Mouse (Mus musculus): Measurements from ENCODE around the gene Pwwp2a. TPM values are rescaled to one million over a fixed set of nuclear protein-coding genes. Genes with fewer than 3 reads are reported as not detected.

The Pwwp2a gene
- total RNA-seq (2014; fragmentation: Nextera tagmentation) = 55.1 TPM in 2 replicates
- total RNA-seq (2017) = 29.4 and 36.7 TPM in 2 replicates

- peak; percentile 99 for ATAC-seq (replicated peaks; ENCODE audit: low FRiP score, low TSS enrichment, poor library complexity, severe bottlenecking)
Measured at GRCm38 (mm10) chr11:43681472-43682414, at the start of gene Pwwp2a. Gene Pwwp2a (plus strand): TSS chr11:43681998.

- ATAC-seq (replicated peaks; ENCODE audit: low FRiP score, low TSS enrichment, poor library complexity, severe bottlenecking) = peak; percentile 45; the same call in 1 of the 2 replicates
Measured at GRCm38 (mm10) chr11:43632566-43632965, 49.2 kb upstream of the Pwwp2a start.

DNA sequence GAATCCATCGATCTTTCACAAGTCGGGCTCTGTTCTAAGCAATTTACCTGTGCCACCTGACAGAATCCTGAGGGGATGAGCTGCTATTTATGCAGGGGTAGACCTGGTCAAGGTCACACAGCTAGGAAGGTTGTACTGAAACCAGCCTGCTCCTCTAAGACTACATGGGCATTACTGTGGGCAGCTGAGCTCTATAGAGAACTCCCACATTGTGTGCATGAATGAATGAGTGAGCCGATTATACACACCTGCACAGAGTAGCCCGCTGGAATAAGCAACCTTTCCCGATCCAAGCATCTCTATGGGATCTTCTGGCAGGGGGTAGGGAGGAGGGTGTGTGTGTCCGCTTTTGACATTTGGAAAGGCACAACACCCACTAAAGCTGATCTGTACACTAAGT, 48.6 kb upstream of the Pwwp2a start:
- ATAC-seq (replicated peaks; ENCODE audit: low FRiP score, low TSS enrichment, poor library complexity, severe bottlenecking) = no peak

- 0 out of 2 replicates have a peak, but pooled peaks have one; percentile 40 for ATAC-seq (replicated peaks; ENCODE audit: low FRiP score, low TSS enrichment, poor library complexity, severe bottlenecking)
Measured at GRCm38 (mm10) chr11:43633658-43634401, 48.0 kb upstream of the Pwwp2a start.

DNA sequence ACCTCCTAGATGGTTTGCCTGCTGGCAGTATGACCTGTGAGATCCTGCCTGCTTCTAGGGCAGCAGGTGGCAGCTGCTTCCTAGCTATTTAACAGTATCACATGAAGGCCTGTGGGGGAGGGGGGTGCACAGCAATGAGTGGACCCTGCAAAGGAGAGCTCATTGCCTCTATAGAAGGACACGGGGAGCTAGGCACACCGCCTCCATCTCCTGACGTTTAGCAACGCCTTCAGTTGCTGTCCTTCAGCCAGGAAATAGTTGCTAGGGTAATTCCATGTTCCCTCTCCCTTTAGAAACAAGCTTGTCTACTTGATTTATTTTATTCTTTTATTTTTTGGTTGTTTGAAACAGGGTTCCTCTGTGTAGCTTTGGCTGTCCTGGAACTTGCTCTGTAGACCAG, 45.0 kb upstream of the Pwwp2a start:
- no peak for ATAC-seq (replicated peaks; ENCODE audit: low FRiP score, low TSS enrichment, poor library complexity, severe bottlenecking)

- no peak for ATAC-seq (replicated peaks; ENCODE audit: low FRiP score, low TSS enrichment, poor library complexity, severe bottlenecking)
Measured at GRCm38 (mm10) chr11:43638486-43638885, 43.3 kb upstream of the Pwwp2a start.

GRCm38 (mm10) chr11:43643180-43643591, 38.6 kb upstream of the Pwwp2a start:
- ATAC-seq (replicated peaks; ENCODE audit: low FRiP score, low TSS enrichment, poor library complexity, severe bottlenecking) = peak; percentile 87

DNA sequence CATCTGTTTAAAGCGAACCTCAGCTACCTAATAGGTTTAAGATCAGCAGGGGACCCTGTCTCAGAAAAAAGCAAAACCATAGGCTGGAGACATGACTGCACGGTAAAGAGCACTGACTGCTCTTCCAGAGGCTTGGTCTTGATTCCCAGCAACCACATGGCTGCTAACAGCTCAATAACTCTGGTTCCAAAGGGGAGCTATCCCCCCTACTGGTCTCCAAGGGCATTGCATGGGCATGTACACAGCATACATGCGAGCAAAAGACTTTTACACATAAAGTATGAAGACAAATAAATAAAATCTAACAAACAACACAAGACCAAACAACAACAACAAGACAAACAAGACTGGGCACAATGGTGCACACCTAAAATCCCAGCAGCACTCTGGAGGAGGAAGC, 36.5 kb upstream of the Pwwp2a start:
- ATAC-seq (replicated peaks; ENCODE audit: low FRiP score, low TSS enrichment, poor library complexity, severe bottlenecking) = 0 out of 2 replicates have a peak, but pooled peaks have one; percentile 45

GRCm38 (mm10) chr11:43653051-43653475, 28.7 kb upstream of the Pwwp2a start:
- peak; percentile 95 for ATAC-seq (replicated peaks; ENCODE audit: low FRiP score, low TSS enrichment, poor library complexity, severe bottlenecking)

GRCm38 (mm10) chr11:43656464-43656863, 25.3 kb upstream of the Pwwp2a start:
- ATAC-seq (replicated peaks; ENCODE audit: low FRiP score, low TSS enrichment, poor library complexity, severe bottlenecking) = no peak

GRCm38 (mm10) chr11:43658010-43658409, 23.8 kb upstream of the Pwwp2a start:
- ATAC-seq (replicated peaks; ENCODE audit: low FRiP score, low TSS enrichment, poor library complexity, severe bottlenecking) = no peak

DNA sequence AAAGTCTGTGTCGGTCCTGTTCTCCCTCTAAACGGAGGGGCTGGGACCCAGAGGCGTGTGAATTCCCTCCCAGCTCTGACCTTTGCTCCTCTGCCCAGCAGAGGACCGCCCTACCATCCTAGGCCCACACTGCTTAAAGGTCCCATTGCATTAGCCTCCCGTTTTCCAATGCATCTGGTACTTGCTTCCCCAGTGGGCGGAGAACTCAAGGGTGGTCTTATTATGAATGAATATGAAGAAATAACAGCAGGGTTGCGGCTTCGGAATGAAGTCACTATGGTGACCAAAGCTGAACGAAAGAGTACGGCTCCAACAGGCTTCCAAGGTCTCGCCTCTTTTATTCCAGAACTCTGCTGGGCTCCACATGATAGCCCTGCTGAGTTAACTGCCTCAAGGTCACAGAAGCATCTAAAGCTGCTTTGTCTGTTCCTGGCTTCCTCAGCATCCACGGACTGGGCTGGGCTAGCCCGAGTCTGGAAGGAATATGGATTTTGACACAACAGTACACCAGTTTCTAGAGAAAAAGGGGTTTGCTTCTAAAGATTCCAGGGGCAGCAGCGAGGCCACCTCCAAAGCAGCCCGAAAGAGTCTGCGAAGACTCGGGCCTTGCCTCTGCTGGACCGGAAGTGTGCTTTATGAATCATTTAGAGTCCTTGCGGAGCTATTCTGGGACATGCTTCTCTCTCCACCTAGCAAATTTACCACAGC, 14.6 kb upstream of the Pwwp2a start:
- ATAC-seq (replicated peaks; ENCODE audit: low FRiP score, low TSS enrichment, poor library complexity, severe bottlenecking) = no peak

GRCm38 (mm10) chr11:43682415-43683217, 818 bp downstream of the Pwwp2a start:
- ATAC-seq (replicated peaks; ENCODE audit: low FRiP score, low TSS enrichment, poor library complexity, severe bottlenecking) = peak; percentile 16; the same call in 1 of the 2 replicates

DNA sequence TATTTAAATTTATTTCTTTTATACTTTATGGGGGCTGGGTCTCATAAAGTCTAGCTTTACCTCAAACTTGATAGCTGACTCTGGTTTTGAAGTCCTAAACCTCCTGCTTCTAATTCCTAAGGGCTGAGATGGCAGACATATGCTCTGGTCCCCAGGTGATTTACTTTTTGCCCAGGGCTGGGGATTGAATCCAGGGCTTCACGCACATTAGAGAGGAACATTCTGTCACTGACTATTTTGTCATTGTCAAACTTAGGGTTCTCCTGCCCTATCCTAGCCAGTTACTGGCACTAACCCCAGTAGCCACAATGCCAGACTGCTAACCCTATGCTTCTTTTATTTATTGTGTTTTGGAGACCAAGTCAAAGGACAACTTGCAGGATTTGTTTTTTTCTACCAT, 7.1 kb downstream of the Pwwp2a start:
- no peak for ATAC-seq (replicated peaks; ENCODE audit: low FRiP score, low TSS enrichment, poor library complexity, severe bottlenecking)

- no peak for ATAC-seq (replicated peaks; ENCODE audit: low FRiP score, low TSS enrichment, poor library complexity, severe bottlenecking)
Measured at GRCm38 (mm10) chr11:43696623-43697022, 14.8 kb downstream of the Pwwp2a start.

DNA sequence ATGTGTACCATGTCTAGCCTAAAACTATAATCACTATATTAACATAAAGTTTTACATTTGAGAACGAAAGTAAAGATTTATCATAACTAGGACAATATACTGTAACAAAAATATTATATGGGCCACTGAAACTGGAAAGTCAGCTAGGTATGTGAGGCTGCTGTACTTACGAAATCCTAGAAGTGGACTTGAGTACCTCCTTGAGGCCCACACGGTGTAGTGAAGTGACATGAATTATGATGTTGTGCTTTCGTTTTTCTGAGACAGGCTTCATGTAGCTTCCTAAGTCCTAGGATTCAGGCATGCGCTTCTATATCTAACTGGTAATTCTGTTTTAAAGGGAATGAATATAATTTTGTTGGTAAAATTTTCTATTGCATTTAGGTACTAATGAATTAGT, 16.8 kb downstream of the Pwwp2a start:
- no peak for ATAC-seq (replicated peaks; ENCODE audit: low FRiP score, low TSS enrichment, poor library complexity, severe bottlenecking)

GRCm38 (mm10) chr11:43700291-43700690, 18.5 kb downstream of the Pwwp2a start:
- no peak for ATAC-seq (replicated peaks; ENCODE audit: low FRiP score, low TSS enrichment, poor library complexity, severe bottlenecking)

GRCm38 (mm10) chr11:43703552-43703951, 21.8 kb downstream of the Pwwp2a start:
- no peak for ATAC-seq (replicated peaks; ENCODE audit: low FRiP score, low TSS enrichment, poor library complexity, severe bottlenecking)

- ATAC-seq (replicated peaks; ENCODE audit: low FRiP score, low TSS enrichment, poor library complexity, severe bottlenecking) = 0 out of 2 replicates have a peak, but pooled peaks have one; percentile 38
Measured at GRCm38 (mm10) chr11:43705751-43706150, 24.0 kb downstream of the Pwwp2a start.

Measured in megakaryocyte-erythroid progenitor cell, adult 5-6 weeks (primary cell).